Mouse (Mus musculus) adrenal gland, adult 18-20 months (tissue): ENCODE measurements around the gene Nedd1. TPM values are rescaled to one million over a fixed set of nuclear protein-coding genes. Genes with fewer than 3 reads are reported as not detected.

Source experiments
- DNase-seq, 2 experiments: peaks; one replicate each; pipeline ENCODE4 v3.0.0; 2021 to 2022; ENCODE audit warnings: low spot score in 2 of 2
- long read RNA-seq, 2 experiments: library from polyadenylated mRNA; stranded (forward); transcript quantifications; one replicate each; pipeline ENCODE4 v2.0.0; 2021
- total RNA-seq, 2 experiments: library from RNA; stranded (reverse); gene quantifications; 1 replicate in 1 of 2; 2 replicates in 1 of 2; pipeline ENCODE4 v1.2.3; 2021

Nedd1 gene
- 10 to 100 TPM in 1 of 2 experiments, 1 to 10 TPM in 1; 9.1 to 11.7 TPM for total RNA-seq
- long read RNA-seq, experiment 1, transcript Nedd1-201 (15 exons, 3,534 nt), result major isoform, 12 of 14 reads
- long read RNA-seq, experiment 1, partial matches to known transcripts, result 1 of 14 reads
- long read RNA-seq, experiment 1, other reads (novel, unspliced or antisense), result 1 of 14 reads
- long read RNA-seq, experiment 2, transcript Nedd1-201 (15 exons, 3,534 nt), result major isoform, 45 of 53 reads
- long read RNA-seq, experiment 2, partial matches to known transcripts, result 6 of 53 reads
- long read RNA-seq, experiment 2, other reads (novel, unspliced or antisense), result 2 of 53 reads

- peak; percentile 96 to 97 for DNase-seq
Observed at GRCm38 (mm10) chr10:92721771-92722619, at the start of gene Nedd1. Nedd1 (minus strand) TSS chr10:92722420.

- DNase-seq, result no peak
Observed at GRCm38 (mm10) chr10:92754359-92754758, 32.1 kb upstream of the Nedd1 start.

GRCm38 (mm10) chr10:92730339-92730738, 8.1 kb upstream of the Nedd1 start:
- no peak for DNase-seq

GRCm38 (mm10) chr10:92728723-92729122, 6.5 kb upstream of the Nedd1 start:
- DNase-seq, result no peak

GRCm38 (mm10) chr10:92722620-92722988, 384 bp upstream of the Nedd1 start:
- DNase-seq, result no peak

- DNase-seq, result no peak
Observed at GRCm38 (mm10) chr10:92699032-92699431, 23.2 kb downstream of the Nedd1 start.

GRCm38 (mm10) chr10:92675056-92675455, 47.2 kb downstream of the Nedd1 start:
- DNase-seq, result no peak

- no peak for DNase-seq
Observed at GRCm38 (mm10) chr10:92671906-92672305, 50.3 kb downstream of the Nedd1 start.

GRCm38 (mm10) chr10:92665287-92665686, 56.9 kb downstream of the Nedd1 start:
- DNase-seq, result no peak

- DNase-seq, result no peak
Observed at GRCm38 (mm10) chr10:92653266-92653665, 69.0 kb downstream of the Nedd1 start.

GRCm38 (mm10) chr10:92652399-92652920, 69.8 kb downstream of the Nedd1 start:
- DNase-seq, result no peak

- DNase-seq, result no peak
Observed at GRCm38 (mm10) chr10:92651266-92651665, 71.0 kb downstream of the Nedd1 start.

GRCm38 (mm10) chr10:92649096-92649495, 73.1 kb downstream of the Nedd1 start:
- no peak for DNase-seq

GRCm38 (mm10) chr10:92647691-92648090, 74.5 kb downstream of the Nedd1 start:
- no peak for DNase-seq

- no peak for DNase-seq
Observed at GRCm38 (mm10) chr10:92643995-92644394, 78.2 kb downstream of the Nedd1 start.

- DNase-seq, result no peak
Observed at GRCm38 (mm10) chr10:92641032-92641431, 81.2 kb downstream of the Nedd1 start.
